Mouse (Mus musculus): ENCODE results near the gene Psd. TPM values are rescaled to one million over a fixed set of nuclear protein-coding genes. Genes with fewer than 3 reads are reported as not detected.

The Psd gene
- total and polyA plus RNA-seq, 3 experiments, result 0.60 to 1.6 (median 0.80) TPM

- intact Hi-C loops (cut with DNase I), result no loop called here
- H3K4me3 ChIP-seq, result no peak overlapping the region
- no peaks in the 10 kb centered on the region for H3K36me3 ChIP-seq (ENCODE audit: control insufficient read depth, insufficient read depth, low read length)
- no peak for DNase-seq
- no peaks in the 10 kb centered on the region for H3K79me2 ChIP-seq (replicated peaks; ENCODE audit: control insufficient read depth, insufficient read depth, low read length)
- H3K9ac ChIP-seq (ENCODE audit: low read depth, low read length), result no peak overlapping the region
- WGBS, result 87% methylated on average over 9 of the region's 9 CpGs
- H3K27me3 ChIP-seq (ENCODE audit: control insufficient read depth, insufficient read depth, low read length), result peaks cover 17% of the 10 kb centered on the region
- no peak overlapping the region for H3K27ac ChIP-seq
- TF ChIP-seq CTCF (IDR thresholded peaks at IDR 0.05) (no peak), EP300 (IDR thresholded peaks at IDR 0.05; ENCODE audit: insufficient read depth, low read depth, low read length) (no peak), POLR2A (IDR thresholded peaks at IDR 0.05; ENCODE audit: insufficient read depth, low read depth, low read length) (no peak)
- H3K4me1 ChIP-seq (ENCODE audit: control insufficient read depth, insufficient read depth, low read length), result peaks cover under 1% of the 10 kb centered on the region; the same call in 1 of the 2 replicates
These were observed 13.8 kb downstream of the Psd start for GRCm38 (mm10) chr19:46313116-46313515.

GRCm38 (mm10) chr19:46312566-46312965 is 14.4 kb downstream of the Psd start:
- H3K36me3 ChIP-seq (ENCODE audit: control insufficient read depth, insufficient read depth, low read length), result no peaks in the 10 kb centered on the region
- no peaks in the 10 kb centered on the region for H3K79me2 ChIP-seq (replicated peaks; ENCODE audit: control insufficient read depth, insufficient read depth, low read length)
- intact Hi-C loops (cut with DNase I), result no loop called here
- H3K9ac ChIP-seq (ENCODE audit: low read depth, low read length), result no peak overlapping the region
- H3K27me3 ChIP-seq (ENCODE audit: control insufficient read depth, insufficient read depth, low read length), result peaks cover 15% of the 10 kb centered on the region
- H3K4me3 ChIP-seq, result no peak overlapping the region
- no peak for TF ChIP-seq POLR2A (IDR thresholded peaks at IDR 0.05; ENCODE audit: insufficient read depth, low read depth, low read length)
- TF ChIP-seq CTCF (IDR thresholded peaks at IDR 0.05), result no peak
- no peak for TF ChIP-seq EP300 (IDR thresholded peaks at IDR 0.05; ENCODE audit: insufficient read depth, low read depth, low read length)
- peak in 1 of 2 experiments; percentile 16 for DNase-seq
- WGBS, result 93% methylated on average over 21 of the region's 21 CpGs
- no peak overlapping the region for H3K27ac ChIP-seq
- no peaks in the 10 kb centered on the region for H3K4me1 ChIP-seq (ENCODE audit: control insufficient read depth, insufficient read depth, low read length)

DNA sequence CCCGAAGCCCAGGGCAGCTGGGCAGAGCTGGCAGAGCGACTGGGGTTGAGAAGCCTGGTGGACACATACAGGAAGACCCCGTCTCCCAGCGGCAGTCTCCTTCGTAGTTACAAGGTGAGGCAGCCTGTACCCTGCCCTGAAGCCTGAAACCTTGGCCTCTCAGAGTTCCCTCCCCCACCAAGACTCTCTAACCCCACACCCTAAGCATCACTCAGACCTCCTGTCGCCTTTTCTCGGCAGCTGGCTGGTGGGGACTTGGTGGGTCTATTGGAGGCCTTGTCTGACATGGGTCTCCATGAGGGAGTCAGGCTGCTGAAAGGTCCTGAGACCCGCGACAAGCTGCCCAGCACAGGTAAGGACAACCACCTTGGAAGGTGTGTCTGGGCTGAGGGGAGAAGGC is 15.6 kb downstream of the Psd start:
- peaks cover 6% of the 10 kb centered on the region for H3K27me3 ChIP-seq (ENCODE audit: control insufficient read depth, insufficient read depth, low read length)
- no peaks in the 10 kb centered on the region for H3K36me3 ChIP-seq (ENCODE audit: control insufficient read depth, insufficient read depth, low read length)
- no peak overlapping the region for H3K4me3 ChIP-seq
- 91% methylated on average over 9 of the region's 9 CpGs for WGBS
- intact Hi-C loops (cut with DNase I), result no loop called here
- TF ChIP-seq CTCF (IDR thresholded peaks at IDR 0.05) (no peak), POLR2A (IDR thresholded peaks at IDR 0.05; ENCODE audit: insufficient read depth, low read depth, low read length) (no peak), EP300 (IDR thresholded peaks at IDR 0.05; ENCODE audit: insufficient read depth, low read depth, low read length) (no peak)
- no peak overlapping the region for H3K9ac ChIP-seq (ENCODE audit: low read depth, low read length)
- DNase-seq, result no peak
- H3K4me1 ChIP-seq (ENCODE audit: control insufficient read depth, insufficient read depth, low read length), result no peaks in the 10 kb centered on the region
- no peak overlapping the region for H3K27ac ChIP-seq
- no peaks in the 10 kb centered on the region for H3K79me2 ChIP-seq (replicated peaks; ENCODE audit: control insufficient read depth, insufficient read depth, low read length)

DNA sequence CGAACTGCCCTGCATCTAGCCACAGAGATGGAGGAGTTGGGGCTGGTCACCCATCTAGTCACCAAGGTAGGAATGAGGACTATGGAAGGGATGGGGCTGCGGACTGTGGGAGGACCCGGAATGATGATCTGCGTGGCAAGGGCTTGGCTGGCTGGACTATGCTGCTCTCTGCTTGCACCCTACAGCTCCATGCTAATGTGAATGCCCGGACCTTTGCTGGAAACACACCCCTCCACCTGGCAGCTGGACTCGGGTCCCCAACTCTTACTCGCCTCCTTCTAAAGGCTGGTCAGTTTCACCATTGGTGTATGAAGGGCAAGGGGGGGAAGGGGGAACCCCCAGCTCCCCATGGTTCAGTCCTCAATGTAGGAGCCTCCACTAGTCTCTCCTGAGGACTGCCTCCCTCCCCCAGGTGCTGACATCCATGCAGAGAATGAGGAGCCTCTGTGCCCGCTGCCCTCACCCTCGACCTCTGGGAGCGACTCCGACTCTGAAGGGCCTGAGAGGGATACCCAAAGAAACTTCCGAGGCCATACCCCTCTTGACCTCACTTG is 16.6 kb downstream of the Psd start:
- 96% methylated on average over 10 of the region's 12 CpGs for WGBS
- no peak overlapping the region for H3K4me3 ChIP-seq
- intact Hi-C loops (cut with DNase I), result no loop called here
- H3K4me1 ChIP-seq (ENCODE audit: control insufficient read depth, insufficient read depth, low read length), result no peaks in the 10 kb centered on the region
- DNase-seq, result peak in 1 of 2 experiments; percentile 1
- peaks cover 1% of the 10 kb centered on the region; the same call in 1 of the 2 replicates for H3K27me3 ChIP-seq (ENCODE audit: control insufficient read depth, insufficient read depth, low read length)
- no peak overlapping the region for H3K27ac ChIP-seq
- H3K36me3 ChIP-seq (ENCODE audit: control insufficient read depth, insufficient read depth, low read length), result no peaks in the 10 kb centered on the region
- no peaks in the 10 kb centered on the region for H3K79me2 ChIP-seq (replicated peaks; ENCODE audit: control insufficient read depth, insufficient read depth, low read length)
- H3K9ac ChIP-seq (ENCODE audit: low read depth, low read length), result no peak overlapping the region
- no peak for TF ChIP-seq CTCF (IDR thresholded peaks at IDR 0.05)
- no peak for TF ChIP-seq EP300 (IDR thresholded peaks at IDR 0.05; ENCODE audit: insufficient read depth, low read depth, low read length)
- no peak for TF ChIP-seq POLR2A (IDR thresholded peaks at IDR 0.05; ENCODE audit: insufficient read depth, low read depth, low read length)

DNA sequence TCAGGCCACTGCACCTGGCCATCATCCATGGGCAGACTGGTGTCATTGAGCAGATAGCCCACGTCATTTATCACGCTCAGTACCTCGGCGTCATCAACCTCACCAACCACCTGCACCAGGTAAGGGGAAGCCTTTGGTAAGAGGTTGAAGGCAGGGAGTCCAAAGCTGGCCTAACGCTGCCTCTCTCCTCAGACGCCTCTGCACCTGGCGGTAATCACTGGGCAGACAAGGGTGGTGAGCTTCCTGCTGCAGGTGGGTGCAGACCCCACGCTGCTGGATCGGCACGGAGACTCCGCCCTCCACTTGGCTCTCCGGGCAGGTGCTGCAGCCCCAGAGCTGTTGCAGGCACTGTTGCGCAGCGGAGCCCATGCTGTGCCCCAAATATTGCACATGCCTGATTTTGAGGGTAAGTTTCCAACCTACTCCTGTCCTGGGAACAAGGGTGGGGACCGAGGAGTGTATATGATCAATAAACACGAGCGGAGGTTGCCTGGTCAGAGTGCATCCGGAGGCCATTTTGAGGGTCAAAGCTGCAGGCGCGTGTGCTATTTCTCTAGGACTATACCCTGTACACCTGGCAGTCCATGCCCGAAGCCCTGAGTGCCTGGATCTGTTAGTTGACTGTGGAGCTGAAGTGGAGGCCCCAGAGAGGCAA is 17.2 kb downstream of the Psd start:
- H3K4me1 ChIP-seq (ENCODE audit: control insufficient read depth, insufficient read depth, low read length), result no peaks in the 10 kb centered on the region
- DNase-seq, result peak in 1 of 2 experiments; percentile 21
- no peaks in the 10 kb centered on the region for H3K79me2 ChIP-seq (replicated peaks; ENCODE audit: control insufficient read depth, insufficient read depth, low read length)
- intact Hi-C loops (cut with DNase I), result loop anchor here (2.0 to 10.0 kb wide), 2 partner anchors 135 to 175 kb away; no protein-coding TSS in a partner anchor
- no peaks in the 10 kb centered on the region for H3K36me3 ChIP-seq (ENCODE audit: control insufficient read depth, insufficient read depth, low read length)
- no peaks in the 10 kb centered on the region for H3K27me3 ChIP-seq (ENCODE audit: control insufficient read depth, insufficient read depth, low read length)
- H3K4me3 ChIP-seq, result no peak overlapping the region
- WGBS, result 86% methylated on average over 21 of the region's 21 CpGs
- TF ChIP-seq EP300 (IDR thresholded peaks at IDR 0.05; ENCODE audit: insufficient read depth, low read depth, low read length) (no peak), POLR2A (IDR thresholded peaks at IDR 0.05; ENCODE audit: insufficient read depth, low read depth, low read length) (no peak), CTCF (IDR thresholded peaks at IDR 0.05) (no peak)
- no peak overlapping the region for H3K9ac ChIP-seq (ENCODE audit: low read depth, low read length)
- H3K27ac ChIP-seq, result no peak overlapping the region

Data from heart, adult 2 months (tissue).